Mouse (Mus musculus) spleen, adult 18-20 months (tissue): Measurements from ENCODE around the gene Adcy4.
A peak's percentile ranks its signal among the peaks of the same experiment; 100 is the strongest.

ENCODE experiments used
- DNase-seq, 2 experiments: peaks; one replicate each; pipeline ENCODE4 v3.0.0; 2022; ENCODE audit warnings: mixed read lengths in 2 of 2

Adcy4 gene

DNA sequence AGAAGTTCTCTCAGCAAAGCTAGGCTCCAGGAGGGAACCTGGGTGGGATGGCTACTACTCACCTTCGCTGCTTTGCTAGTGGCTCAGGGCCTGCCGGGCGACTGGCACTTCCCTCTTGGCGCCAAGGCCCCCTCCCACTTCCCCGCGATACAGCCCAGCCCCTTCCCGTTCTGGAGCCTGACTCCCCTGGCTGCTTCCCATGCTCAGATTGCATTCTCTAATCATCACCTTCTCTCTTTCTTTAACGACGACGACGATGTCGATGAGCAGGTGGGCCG, at the start of gene Adcy4:
TSS of gene Adcy4 (minus strand) at position 138 of the 278 bp plus-strand sequence.
- peak in 1 of 2 experiments; percentile 2 for DNase-seq

DNA sequence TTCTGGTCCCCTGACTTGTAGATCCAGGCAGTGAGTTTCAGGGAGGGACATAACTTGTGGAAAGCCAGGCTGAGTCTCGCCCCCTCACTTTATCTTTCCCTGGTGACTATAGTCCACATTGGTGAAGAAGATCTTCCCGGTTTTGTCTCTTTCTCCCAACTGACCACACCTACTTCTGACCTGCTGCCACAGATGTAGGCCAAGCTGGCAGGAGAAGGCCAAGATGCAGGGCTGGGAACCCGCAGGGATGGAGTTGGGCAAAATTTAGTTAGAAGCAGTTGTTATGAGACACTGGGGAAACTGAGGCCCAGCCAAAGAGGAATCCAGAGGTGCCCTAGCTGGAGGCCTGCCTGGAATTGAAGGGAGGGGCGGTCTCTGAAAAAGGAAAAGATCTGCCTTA, 49.2 kb upstream of the Adcy4 start:
- no peak for DNase-seq

DNA sequence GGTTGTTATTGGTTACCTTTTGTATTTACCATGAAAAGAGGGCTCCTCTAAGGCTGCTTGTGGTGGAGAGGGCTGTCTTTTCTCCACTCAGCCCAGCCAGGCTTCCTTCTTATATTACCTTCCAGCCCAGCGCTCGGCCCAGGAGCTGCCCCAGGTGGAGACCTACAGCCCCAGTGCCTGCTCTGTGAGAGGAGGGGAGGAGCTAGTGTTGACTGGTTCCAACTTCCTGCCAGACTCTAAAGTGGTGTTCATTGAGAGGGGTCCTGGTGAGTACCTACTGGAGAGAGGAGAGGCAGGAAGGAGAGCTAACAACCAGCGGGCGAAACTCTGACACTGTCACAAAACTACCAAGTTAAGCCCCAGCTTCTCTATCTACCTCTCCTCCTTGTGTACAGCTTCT, 46.4 kb upstream of the Adcy4 start:
- no peak for DNase-seq

DNA sequence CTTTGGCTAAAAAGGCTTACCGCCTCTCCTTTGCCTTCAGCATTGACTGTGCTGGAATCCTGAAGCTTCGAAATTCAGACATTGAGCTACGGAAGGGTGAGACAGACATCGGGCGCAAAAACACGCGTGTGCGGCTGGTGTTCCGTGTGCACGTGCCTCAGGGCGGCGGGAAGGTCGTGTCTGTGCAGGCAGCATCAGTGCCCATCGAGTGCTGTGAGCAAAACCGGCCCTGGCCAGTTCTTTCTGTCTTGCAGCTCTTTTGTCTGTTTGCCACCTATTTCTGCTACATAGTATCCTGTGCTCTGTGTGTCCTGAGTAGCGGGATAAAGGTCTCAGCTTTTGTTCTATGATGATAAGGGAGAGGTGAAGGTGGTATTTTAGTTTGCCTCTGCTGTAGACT, 46.0 kb upstream of the Adcy4 start:
- DNase-seq = no peak

DNA sequence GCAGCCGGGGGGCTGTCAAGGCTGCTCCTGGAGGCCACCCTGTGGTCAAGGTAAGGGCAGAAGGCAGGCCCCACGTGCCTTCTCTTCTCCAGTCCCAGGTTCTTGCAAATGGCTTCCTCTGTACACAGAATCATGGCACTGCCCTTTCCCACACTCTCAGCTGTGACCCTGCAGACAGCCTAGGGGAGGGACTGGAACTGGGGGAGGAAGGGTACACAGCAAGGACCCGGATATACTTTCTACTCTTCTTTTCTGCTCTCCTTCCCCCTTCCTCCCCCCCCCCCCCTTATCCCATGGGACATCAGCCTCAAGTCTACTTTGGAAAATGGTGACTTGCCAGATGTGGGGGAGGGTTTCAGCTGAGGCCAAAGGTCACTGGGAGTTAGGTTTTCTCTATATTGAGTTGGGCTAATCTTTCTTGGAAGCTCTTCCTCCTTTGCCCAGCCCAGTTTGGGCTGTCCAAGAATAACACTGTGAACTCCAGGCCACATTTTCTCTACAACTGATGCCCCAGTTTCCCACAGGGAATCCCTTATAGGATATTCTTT, 44.9 kb upstream of the Adcy4 start:
- no peak for DNase-seq

DNA sequence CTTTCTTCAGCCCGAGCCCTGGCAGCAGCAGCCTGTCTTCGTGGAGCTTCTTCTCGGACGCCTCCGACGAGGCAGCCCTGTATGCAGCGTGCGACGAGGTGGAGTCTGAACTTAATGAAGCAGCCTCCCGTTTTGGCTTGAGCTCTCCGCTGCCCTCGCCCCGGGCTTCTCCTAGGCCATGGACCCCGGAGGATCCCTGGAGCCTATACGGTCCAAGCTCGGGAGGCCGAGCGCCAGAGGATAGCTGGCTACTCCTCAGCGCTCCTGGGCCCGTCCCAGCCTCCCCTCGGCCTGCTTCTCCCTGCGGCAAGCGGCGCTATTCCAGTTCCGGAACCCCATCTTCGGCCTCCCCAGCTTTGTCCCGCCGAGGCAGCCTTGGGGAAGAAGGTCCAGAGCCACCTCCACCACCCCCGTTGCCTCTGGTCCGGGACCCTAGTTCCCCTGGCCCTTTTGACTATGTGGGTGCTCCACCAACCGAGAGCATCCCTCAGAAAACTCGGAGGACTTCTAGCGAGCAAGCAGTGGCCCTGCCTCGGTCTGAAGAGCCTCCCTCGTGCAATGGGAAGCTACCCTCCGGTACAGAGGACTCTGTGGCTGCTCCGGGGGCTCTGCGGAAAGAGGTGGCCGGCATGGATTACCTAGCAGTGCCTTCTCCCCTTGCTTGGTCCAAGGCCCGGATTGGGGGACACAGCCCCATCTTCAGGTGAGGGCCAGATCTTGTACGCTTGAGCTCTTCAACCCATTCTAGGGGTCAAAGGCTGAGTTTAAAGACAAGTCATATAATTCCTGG, 42.9 kb upstream of the Adcy4 start:
- no peak for DNase-seq

DNA sequence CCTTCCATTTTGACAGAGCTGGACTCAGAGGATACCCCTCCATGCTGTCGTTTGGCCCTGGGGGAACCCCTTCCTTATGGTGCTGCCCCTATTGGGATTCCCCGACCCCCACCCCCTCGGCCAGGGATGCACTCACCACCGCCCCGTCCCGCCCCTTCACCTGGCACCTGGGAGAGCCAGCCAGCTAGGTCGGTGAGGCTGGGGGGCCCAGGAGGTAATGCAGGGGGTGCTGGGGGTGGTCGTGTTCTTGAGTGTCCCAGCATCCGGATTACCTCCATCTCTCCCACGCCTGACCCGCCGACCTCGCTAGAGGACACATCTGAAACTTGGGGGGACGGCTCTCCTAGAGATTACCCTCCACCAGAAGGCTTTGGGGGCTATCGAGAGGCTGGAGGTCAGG, 42.2 kb upstream of the Adcy4 start:
- DNase-seq = no peak

DNA sequence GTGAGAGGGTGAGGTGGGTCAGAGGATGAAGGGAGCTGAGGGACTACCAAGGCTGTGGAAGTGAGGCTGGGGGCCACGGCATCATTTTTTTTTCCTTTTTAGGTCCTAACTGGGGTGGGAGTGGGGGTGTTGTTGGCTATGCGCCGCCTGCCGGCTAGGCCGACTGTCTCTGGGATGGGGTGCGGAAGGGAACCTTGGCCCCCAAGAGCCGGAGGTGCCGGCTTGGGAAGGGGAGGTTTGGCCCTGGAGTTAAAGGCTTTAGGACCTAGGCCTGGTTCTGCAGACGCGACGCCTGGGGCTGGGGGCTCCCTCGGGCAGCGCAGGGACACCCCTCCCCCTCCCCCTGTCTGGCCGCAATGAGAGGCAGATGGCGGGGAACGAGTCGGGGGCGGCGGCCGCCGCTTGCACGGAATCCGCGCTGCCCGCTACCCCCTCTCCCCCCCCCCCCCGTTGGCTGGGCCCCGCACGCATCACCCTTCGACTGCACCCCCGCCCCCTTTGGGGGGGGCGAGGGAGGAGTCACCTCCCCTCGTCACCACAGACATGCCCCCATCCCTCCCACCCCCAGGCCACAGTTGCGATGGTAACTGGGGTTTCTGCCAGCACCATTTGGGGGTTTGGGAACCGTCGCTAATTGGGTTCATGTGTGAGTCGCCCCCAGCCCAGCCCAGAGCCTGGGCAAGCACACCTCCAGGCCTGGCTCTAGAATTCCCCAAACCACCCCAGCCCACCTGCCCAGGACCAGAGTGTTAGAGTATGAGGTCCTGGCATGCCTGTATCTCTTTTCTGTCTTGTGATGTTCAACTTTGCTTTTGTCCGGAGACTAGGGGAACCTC, 41.5 kb upstream of the Adcy4 start:
- no peak for DNase-seq

DNA sequence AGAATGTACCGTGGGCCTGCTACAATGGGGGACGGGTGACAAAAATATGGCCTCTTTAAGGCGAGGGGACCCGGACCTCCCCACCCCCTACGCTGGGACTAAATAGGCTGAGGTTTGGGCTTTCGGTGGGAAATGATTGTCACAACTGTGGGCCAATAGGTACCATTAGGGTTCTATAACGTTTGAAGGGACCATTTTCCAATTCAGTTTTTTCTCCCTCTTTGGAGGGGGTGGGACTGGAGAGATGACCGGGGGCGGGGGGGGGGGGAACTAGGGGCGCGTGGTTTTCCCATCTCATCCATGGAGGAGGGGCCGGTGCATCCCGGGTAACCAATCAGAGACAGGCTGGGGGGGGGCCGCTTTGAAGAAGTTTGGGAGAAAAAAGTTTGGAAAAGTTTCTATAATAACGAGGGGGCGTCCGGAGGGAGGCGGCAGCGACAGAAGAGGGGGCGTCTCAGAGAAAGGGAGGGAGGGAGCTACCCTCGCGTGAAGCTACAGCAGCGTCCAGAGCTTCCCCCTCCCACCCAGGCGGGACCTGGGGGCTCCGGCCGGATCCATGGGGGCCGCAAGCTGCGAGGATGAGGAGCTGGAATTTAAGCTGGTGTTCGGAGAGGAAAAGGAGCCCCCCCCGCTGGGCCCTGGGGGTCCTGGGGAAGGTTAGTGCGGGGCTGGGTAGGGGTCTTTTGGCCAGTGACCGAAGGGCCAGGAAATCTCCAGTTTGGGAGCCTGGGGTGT, 40.8 kb upstream of the Adcy4 start:
- no peak for DNase-seq

DNA sequence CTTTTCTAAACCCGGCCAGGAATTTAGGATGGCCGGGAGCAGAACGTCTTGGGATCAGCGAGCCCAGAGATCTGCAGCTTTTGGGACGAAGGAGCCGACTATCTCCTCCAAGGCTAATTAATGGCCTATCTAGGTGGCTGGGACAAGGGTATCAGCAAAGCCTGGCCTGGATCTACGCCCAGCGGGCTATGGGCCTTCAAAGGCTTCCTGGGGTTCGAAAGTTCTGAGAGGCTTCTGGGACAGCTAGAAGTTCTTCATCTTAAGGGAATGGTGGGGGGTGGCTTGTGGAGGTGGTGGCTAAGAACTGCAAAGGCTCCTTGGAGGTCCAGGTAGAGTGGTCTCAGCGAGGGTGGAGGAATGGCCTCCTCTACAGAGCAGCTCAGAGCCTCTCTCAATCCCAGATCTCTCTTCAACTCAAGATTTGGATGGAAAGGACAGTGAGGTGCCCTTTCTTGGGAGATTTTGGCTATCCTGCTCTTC, 40.1 kb upstream of the Adcy4 start:
- no peak for DNase-seq

DNA sequence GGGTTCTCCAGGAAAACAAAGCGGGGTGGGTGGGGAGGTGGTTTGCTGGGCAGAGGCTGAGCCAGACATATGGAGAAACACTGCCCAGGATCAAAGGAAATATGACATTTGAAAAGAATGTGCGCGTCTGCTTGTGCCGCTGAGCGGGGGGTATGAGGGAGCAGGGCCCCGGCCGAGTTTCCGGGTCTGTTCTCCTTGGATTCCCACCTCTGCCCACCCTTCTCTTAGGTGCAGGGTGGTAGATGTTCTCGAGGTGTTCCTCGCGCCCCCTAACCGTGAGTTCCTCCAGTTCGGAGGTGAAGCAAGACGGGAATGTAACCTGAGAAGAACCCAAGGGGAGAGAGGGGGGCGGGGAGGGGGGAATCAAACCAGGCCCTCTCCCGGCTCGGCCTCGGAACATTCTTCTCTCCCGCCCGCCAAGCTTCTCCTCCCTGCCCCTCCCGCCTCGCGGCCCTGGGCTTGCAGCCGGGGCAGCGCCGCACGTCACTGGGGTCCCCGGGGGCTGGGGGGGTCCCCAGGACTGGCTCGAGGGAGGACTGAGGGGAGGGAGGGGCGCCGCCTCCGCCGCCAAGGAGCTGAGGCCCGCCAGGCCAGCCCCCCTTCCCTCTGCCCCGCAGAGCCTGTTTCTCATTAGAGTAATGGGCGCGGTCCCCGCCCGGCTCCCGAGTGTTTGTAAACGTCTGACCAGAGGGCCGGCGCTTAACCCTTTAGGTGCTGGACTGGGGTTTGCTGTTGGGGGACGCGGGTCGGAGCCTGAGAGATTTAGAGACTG, 39.3 kb upstream of the Adcy4 start, which contains the start of gene Nfatc4:
TSS of gene Nfatc4 (plus strand) at position 154 of the 772 bp plus-strand sequence.
- DNase-seq = peak in 1 of 2 experiments; percentile 25

DNA sequence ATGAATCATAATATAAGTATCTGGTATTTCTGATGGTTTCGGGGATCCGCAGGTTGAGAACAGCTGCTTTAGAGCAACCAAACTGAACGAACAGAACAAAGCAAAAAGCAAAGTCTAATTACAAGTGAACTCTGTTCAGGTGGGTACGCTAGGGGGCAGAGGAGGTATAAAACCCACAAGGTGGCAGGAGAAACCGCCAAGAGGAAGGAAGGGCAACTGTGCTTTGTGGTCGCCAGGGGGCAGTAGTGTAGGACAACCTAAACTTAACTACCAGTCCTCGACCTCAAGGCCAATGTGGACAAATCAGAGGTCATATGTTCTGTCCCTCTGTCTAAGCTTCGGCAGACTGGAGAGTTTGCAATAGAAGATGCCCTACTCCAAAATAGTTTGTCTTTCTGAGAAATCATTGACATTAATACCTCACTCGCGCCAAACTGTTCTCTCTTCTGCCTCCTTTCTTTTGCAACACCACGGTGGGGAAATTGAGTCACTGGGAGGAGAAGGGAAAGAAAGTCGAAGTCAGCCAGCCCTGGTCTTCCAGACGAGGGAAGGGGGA, 38.6 kb upstream of the Adcy4 start:
- DNase-seq = peak in 1 of 2 experiments; percentile 70

DNA sequence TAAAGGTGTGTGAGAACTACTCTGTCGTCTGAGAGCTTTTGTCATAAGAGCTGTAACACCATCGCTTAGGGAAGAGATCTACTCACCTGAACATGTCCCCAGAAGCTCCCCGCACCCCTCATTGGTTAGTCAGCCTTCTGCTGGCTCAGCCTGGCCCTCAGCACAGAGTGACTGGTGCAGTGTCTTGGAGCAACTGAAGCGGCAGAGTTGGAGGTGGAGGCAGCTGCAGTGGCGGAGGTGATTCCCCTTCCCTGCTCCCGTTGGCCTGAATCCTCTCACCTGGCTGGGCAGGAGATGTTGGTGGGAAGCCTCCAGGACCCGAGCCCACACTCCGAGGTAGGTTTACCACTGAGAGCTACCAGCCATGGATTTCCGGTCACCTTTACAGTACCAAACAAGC, 36.7 kb upstream of the Adcy4 start:
- DNase-seq = no peak

DNA sequence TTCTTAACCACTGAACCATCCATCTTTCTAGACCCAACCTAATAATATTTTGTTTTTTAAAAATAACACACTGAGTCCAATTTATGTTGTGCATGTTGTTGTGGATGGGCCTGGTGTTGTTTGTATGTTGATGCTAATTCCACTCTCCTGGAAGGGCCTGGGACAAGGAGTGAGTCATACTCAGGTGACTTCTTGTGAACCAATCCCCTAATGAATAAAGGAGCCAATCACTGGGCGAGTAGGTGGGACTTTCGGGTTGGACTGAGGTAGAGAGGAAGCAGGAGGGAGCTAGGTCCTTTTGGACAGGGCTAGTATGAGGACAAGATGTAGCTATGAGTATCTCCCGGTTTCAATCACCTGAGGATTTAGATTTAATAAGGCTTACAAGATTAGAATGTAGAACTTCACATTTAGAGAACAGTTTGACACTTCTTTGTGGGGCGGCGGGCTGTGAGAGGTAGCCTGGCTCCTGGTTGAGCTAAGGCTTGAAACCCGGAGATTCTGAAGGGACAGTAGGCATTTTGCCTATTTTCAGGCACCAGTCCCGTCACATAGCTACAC, 36.0 kb upstream of the Adcy4 start:
- DNase-seq = no peak

DNA sequence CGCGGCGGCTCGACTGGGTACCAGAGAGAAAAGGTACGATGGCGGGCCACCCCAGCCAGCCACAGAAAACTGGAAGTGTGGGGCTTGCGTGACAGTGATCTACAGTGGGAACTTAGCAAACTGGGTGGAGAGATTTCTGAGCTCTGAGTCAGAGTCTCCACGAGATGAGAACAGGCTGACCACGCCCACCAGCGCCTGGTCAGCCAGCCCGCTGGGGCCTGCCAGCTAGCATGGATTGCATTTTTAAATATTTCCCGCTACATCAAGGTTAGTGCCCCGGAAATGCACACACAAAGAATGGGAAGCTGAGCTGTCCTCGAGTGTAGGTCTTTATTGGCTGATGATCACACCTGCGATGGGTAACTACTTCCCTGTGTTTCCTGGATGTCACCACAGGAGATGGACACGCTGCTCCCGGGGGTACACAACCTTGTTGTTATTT, 31.4 kb upstream of the Adcy4 start:
- no peak for DNase-seq

DNA sequence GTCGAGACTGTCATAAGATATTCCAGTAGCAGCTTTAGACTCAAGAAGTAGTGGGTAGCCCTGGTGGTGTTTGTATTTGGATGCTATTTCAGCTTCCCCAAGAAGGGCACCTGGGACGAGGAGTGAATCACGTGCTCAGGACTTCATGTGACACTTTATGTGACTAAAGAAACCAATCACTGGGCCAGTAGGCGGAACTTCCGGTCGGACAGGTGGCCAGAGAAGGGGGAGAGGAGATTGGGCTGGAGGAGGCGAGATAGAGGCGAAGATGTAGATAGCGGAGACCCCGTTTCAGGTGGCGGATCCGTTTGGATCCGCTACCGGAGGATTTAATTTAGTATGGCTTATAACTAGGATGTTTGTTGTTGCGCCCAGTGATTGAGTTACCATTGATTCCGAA, 31.0 kb upstream of the Adcy4 start:
- peak in 1 of 2 experiments; percentile 32 for DNase-seq

DNA sequence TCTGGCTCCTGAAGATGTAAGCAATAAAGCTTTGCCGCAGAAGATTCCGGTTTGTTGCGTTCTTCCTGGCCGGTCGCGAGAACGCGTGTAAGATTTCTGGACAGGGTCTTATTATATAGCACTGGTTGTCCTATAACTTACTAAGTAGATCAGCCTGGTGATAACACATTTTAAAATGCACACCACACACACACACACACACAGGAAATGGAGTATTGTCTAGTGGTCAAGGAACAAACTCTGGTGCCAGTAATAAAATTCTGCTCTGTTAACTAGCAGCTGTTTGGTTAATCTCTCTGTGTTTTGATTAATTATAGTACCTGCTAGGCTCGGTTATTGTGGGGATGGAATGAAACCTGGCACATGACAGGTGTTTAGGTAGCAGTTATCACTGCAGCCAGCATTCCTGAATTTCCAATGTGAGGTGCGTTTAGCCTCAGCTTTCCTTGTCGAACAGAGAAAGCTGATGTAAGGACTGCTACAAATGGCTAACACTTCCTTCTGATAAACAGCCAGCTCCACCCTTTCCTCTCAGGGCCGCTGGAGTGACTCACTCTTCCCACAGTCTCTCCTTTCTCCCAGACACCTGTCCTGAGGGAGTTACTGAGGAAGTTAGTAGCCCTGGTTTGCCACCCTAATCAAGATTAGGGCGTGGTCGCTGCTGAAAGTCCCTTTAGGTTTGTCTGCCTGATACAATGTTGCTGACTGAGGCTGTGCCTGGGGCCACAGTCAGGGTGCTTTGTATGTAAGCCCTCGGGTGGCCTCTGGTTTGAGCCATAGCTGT, 11.7 kb upstream of the Adcy4 start:
- DNase-seq = no peak

DNA sequence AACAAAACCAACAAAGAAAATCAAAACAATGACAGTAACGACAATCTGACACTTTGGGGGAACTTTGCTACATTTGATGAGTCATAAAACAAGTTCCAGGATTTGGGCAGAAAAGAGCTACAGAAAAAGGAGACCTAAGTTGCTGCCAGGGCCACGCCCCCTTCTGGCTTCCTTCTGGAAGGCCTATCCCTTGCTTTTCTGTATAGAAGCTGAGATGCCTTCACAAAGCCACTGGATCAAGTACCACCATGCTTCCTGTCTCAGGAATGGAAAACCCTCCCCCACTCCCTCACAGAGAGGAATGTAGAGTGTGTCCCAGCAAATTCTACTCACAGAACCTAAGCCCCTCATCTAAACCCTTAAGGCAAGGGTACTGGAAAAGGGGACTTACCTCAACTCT, 10.1 kb upstream of the Adcy4 start:
- DNase-seq = no peak

DNA sequence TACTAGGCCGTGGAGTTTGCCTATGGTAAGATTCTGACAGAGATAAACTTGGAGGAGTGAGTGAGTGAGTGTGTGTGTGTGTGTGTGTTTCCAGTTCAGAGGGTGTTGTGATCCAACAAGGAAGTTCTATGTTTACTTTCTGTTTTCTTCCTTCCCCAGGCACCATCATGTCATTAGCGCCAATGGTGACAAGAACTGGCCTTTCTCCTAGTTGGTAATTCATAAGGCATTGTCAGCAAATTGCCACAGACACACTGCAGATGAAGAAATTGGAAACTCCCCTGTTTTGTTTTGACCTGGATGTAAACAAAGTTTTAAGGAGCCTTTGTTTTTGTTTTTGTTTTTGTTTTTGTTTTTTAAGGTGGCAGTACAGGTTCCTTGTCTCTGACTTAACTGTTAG, 9.6 kb upstream of the Adcy4 start:
- no peak for DNase-seq

DNA sequence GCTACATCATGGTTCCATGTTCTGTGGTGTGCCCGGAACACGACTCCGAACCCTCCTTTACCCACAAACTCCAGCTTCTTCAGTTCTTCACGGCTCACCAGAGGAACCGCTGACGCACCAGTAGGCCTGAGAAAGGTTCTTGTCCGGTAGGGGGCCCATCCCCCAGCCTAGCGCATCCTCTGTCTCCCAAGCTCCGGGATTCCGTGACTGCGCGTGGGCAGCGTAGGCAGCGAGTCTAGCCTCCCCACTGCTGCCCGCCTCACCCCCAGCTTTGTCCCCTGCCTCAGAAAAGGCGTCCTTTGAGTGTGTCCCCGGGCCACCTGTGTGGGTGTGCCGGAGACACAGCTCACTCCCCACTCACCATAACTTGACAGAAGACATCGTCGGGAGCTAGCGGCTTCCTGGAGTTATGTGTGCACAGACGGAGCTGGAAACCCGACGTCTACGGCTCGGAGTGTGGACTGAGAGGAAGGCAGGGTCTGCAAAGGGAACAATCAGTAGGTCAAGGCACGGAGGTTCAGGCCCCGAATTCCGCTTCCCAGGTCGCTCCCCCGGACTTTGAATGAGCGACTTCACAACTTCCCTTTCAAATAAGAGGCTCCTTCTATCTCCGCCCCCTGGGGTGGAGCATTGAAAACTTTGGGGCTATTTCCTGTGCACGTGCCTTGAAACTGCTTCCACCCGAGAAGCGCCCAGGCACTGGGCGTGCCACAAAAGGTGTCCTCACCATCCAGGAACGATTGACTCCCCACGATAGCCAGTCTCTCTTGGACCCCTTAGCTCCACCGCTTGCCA, 4.6 kb upstream of the Adcy4 start, which contains the start of gene Ripk3:
TSS of gene Ripk3 (minus strand) at position 610 of the 795 bp plus-strand sequence.
- peak; percentile 60 to 72 for DNase-seq
